Mouse (Mus musculus): ENCODE results near the gene Xlr5c. TPM values are rescaled to one million over a fixed set of nuclear protein-coding genes. Genes with fewer than 3 reads are reported as not detected.
A peak's percentile ranks its signal among the peaks of the same experiment; 100 is the strongest.
"Not testable (repeated sequence)": the region's sequence is repeated elsewhere in the genome, so short reads cannot be mapped to it uniquely, and the experiment has no call there.

Gene Xlr5c
- polyA plus RNA-seq (2015; fragmentation: Nextera tagmentation; extraction: Ambion mirVana), result 0.54 and 0.59 TPM in 2 replicates

DNA sequence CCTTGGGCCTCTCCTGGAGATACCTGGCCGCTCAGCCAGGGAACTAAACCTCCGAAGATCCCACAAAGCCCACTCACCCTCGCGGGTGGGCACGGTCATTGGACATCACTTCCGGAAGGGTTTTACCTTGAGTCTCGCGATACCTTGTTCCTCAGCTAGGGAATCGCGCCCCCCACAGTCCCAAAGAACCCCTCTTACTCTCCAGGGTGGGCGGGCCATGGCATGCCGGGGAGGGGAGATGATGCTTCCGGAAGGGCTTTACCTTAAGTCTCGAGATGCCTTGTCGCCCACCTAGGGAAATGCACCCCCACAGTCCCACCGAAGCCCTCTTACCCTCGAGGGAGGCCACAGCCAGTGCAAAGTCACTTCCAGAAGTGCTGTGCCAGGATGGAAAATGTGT lies at the start of gene Xlr5c, which contains the start of gene Xlr5a:
Xlr5c (minus strand) TSS at position 101 of the 400 bp plus-strand sequence.
Xlr5a (minus strand) TSS at position 101 of the 400 bp plus-strand sequence.
- WGBS, result 91% methylated on average over 12 of the region's 17 CpGs
- ATAC-seq; H3K4me1 ChIP-seq (replicated peaks; ENCODE audit: control insufficient read depth, insufficient read depth, low read length); H3K4me2 ChIP-seq (replicated peaks; ENCODE audit: low read depth); H3K9me3 ChIP-seq (ENCODE audit: control insufficient read depth); H3K9ac ChIP-seq (ENCODE audit: low read depth, low read length); H3K27me3 ChIP-seq (replicated peaks; ENCODE audit: control insufficient read depth, insufficient read depth, low read length); H3K27ac ChIP-seq (ENCODE audit: low read depth, low read length); H3K4me3 ChIP-seq (ENCODE audit: low read depth, low read length); H3K36me3 ChIP-seq (ENCODE audit: control insufficient read depth, insufficient read depth): not testable (repeated sequence)

DNA sequence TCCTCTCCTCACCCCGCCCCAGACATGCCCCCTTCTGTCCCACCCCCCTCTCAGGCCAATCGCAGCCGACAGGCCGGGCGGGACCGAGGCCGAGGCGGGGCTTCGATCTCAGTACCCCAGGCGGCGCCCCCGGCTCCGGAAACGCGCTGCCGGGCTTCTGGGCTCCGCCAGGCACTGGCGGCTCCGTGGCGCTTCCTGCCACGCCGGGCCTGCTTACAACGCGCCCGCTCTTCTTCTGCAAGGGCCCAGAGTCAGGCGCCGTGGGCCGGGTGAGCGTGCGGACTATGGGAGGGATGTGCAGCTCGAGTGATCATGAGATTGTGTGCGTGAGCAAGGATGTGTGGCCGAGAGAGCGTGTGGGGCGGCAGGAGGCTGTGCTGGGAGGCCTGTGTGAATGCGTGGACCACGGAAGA lies 49.7 kb upstream of the Xlr5c start, which contains the start of gene Zfp275:
Zfp275 (plus strand) TSS at position 139 of the 413 bp plus-strand sequence.
- Histone ChIP-seq H3K4me1 (replicated peaks; ENCODE audit: control insufficient read depth, insufficient read depth, low read length) (no peaks in the 10 kb centered on the region), H3K9me3 (ENCODE audit: control insufficient read depth) (no peaks in the 10 kb centered on the region), H3K4me3 (ENCODE audit: low read depth, low read length) (peak within 1 kb of the TSS; percentile 51), H3K27ac (ENCODE audit: low read depth, low read length) (no peak within 1 kb of the TSS), H3K9ac (ENCODE audit: low read depth, low read length) (peak within 1 kb of the TSS; percentile 46), H3K36me3 (ENCODE audit: control insufficient read depth, insufficient read depth) (no peaks in the 10 kb centered on the region), H3K27me3 (replicated peaks; ENCODE audit: control insufficient read depth, insufficient read depth, low read length) (no peaks in the 10 kb centered on the region), H3K4me2 (replicated peaks; ENCODE audit: low read depth) (peak within 1 kb of the TSS; percentile 63)
- 13% methylated on average over 37 of the region's 37 CpGs for WGBS
- ATAC-seq, result peak; percentile 59
- TF ChIP-seq CTCF (IDR thresholded peaks at IDR 0.05; ENCODE audit: low read depth), result no peak

DNA sequence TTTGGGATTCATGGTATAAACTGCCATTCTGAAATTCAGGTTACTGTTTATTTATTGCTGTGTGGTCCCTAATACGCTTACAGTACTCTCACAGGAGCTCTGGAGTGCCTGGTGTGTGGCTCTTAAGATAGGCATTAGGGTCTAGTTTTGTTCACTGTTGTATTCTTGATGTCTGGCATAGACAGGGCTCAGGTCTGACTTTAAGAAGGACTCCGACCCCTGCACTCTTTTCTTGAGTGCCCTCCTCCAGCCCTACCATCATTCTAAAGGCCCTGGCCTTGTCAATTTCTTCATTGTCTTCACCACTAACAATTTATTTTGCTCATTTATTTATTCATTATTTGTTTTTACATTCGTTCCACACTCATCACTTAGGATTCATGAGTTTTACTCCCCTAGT lies 49.3 kb upstream of the Xlr5c start:
- WGBS, result 33% methylated on average over 3 of the region's 3 CpGs
- no peaks in the 10 kb centered on the region for H3K4me1 ChIP-seq (replicated peaks; ENCODE audit: control insufficient read depth, insufficient read depth, low read length)
- no peak for TF ChIP-seq CTCF (IDR thresholded peaks at IDR 0.05; ENCODE audit: low read depth)
- no peak overlapping the region for H3K27ac ChIP-seq (ENCODE audit: low read depth, low read length)
- H3K36me3 ChIP-seq (ENCODE audit: control insufficient read depth, insufficient read depth), result no peaks in the 10 kb centered on the region
- peak overlapping the region; percentile 51 for H3K4me3 ChIP-seq (ENCODE audit: low read depth, low read length)
- no peaks in the 10 kb centered on the region for H3K9me3 ChIP-seq (ENCODE audit: control insufficient read depth)
- ATAC-seq, result no peak
- H3K4me2 ChIP-seq (replicated peaks; ENCODE audit: low read depth), result peak overlapping the region; percentile 63
- H3K27me3 ChIP-seq (replicated peaks; ENCODE audit: control insufficient read depth, insufficient read depth, low read length), result no peaks in the 10 kb centered on the region
- no peak overlapping the region for H3K9ac ChIP-seq (ENCODE audit: low read depth, low read length)

DNA sequence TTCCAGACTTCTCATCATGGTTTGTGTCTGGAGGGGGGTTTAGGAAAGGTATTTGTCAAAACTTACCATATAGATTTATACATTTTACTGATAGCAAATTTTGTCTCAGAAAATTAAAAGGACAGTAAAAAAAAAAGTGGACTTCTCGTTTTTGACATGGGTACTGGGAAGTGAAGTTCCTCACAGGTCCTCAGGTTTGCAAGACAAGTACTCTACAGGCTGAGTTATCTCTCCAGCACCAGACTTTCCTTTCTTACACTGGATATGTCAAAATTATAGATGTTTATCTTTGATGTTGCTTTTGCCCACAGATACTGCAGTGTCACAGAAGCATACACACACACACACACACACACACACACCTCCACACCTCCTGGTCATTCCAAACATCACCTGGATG lies 48.7 kb upstream of the Xlr5c start:
- Histone ChIP-seq H3K27ac (ENCODE audit: low read depth, low read length) (no peak overlapping the region), H3K9ac (ENCODE audit: low read depth, low read length) (no peak overlapping the region), H3K4me3 (ENCODE audit: low read depth, low read length) (no peak overlapping the region), H3K27me3 (replicated peaks; ENCODE audit: control insufficient read depth, insufficient read depth, low read length) (no peaks in the 10 kb centered on the region), H3K4me1 (replicated peaks; ENCODE audit: control insufficient read depth, insufficient read depth, low read length) (no peaks in the 10 kb centered on the region), H3K36me3 (ENCODE audit: control insufficient read depth, insufficient read depth) (no peaks in the 10 kb centered on the region), H3K4me2 (replicated peaks; ENCODE audit: low read depth) (no peak overlapping the region), H3K9me3 (ENCODE audit: control insufficient read depth) (no peaks in the 10 kb centered on the region)
- TF ChIP-seq CTCF (IDR thresholded peaks at IDR 0.05; ENCODE audit: low read depth), result no peak
- 59% methylated on average over 1 of the region's 1 CpGs for WGBS
- no peak for ATAC-seq

DNA sequence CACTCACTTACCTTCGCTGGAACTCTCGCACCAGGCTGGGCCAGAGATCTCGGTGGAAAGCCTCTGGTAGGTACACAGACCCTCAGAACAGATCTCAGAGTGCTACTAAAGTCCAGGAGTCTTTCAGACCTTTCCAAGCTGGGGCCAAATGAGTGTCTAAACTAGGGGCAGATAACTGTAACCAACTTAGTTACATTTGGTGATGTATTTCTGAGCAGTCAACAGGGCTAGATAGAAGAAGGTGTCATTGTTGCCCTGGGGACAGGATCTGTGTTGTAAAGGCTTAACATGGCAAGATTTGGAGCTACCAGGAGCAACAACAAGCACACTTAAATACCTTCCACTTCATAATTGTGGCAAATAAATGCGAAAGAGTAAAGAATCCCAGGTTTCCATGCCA lies 44.0 kb upstream of the Xlr5c start, which contains the start of gene Gm45015:
Gm45015 (minus strand) TSS at position 101 of the 400 bp plus-strand sequence.
- Histone ChIP-seq H3K36me3 (ENCODE audit: control insufficient read depth, insufficient read depth) (no peaks in the 10 kb centered on the region), H3K27ac (ENCODE audit: low read depth, low read length) (no peak within 1 kb of the TSS), H3K4me1 (replicated peaks; ENCODE audit: control insufficient read depth, insufficient read depth, low read length) (no peaks in the 10 kb centered on the region), H3K9ac (ENCODE audit: low read depth, low read length) (no peak within 1 kb of the TSS), H3K4me2 (replicated peaks; ENCODE audit: low read depth) (no peak within 1 kb of the TSS), H3K9me3 (ENCODE audit: control insufficient read depth) (no peaks in the 10 kb centered on the region), H3K27me3 (replicated peaks; ENCODE audit: control insufficient read depth, insufficient read depth, low read length) (no peaks in the 10 kb centered on the region), H3K4me3 (ENCODE audit: low read depth, low read length) (no peak within 1 kb of the TSS)
- no peak for ATAC-seq
- WGBS, result 83% methylated on average over 4 of the region's 4 CpGs
- TF ChIP-seq CTCF (IDR thresholded peaks at IDR 0.05; ENCODE audit: low read depth), result no peak

DNA sequence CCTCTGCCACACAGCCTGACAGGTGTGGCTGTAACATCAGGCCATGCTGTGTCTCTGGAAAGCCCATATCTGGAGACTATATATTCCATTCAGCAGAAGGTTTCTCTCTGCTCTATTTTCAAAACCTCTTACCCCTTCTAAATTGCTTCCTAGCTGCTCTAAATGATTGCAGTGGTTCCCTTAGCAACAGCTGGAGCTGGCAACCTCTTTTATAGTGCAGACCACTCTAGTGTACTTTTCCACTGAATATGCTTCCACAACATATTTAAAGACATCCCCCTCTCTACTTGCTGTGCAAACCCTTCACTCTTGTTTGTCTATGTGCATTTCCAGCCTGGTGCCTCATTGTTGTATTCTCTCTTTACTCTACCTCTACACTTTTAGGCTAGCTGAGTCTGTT lies 40.8 kb upstream of the Xlr5c start:
- no peak for ATAC-seq
- H3K9me3 ChIP-seq (ENCODE audit: control insufficient read depth), result no peaks in the 10 kb centered on the region
- no peak overlapping the region for H3K4me3 ChIP-seq (ENCODE audit: low read depth, low read length)
- H3K4me2 ChIP-seq (replicated peaks; ENCODE audit: low read depth), result no peak overlapping the region
- no peak for TF ChIP-seq CTCF (IDR thresholded peaks at IDR 0.05; ENCODE audit: low read depth)
- no peak overlapping the region for H3K9ac ChIP-seq (ENCODE audit: low read depth, low read length)
- no peak overlapping the region for H3K27ac ChIP-seq (ENCODE audit: low read depth, low read length)
- no peaks in the 10 kb centered on the region for H3K4me1 ChIP-seq (replicated peaks; ENCODE audit: control insufficient read depth, insufficient read depth, low read length)
- no peaks in the 10 kb centered on the region for H3K36me3 ChIP-seq (ENCODE audit: control insufficient read depth, insufficient read depth)
- no peaks in the 10 kb centered on the region for H3K27me3 ChIP-seq (replicated peaks; ENCODE audit: control insufficient read depth, insufficient read depth, low read length)

DNA sequence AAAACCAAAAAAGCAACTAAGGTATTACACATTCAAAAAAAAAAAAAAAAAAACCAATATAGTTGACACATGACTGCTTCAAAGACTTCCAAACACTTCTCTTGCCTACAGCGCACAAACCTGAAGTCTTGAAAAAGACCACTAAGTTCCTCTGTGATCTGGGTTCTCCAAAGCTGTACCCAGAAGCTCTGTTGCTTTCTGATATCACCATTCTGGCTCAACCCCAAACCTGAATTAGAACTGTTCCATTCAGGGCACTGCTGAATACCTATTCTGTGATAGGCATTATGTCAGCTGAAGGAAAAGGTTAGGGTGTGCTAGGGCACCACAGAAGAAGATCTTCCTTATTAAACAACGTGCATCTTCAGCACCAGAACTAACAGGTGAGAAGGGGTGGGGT lies 34.4 kb upstream of the Xlr5c start:
- no peak for TF ChIP-seq CTCF (IDR thresholded peaks at IDR 0.05; ENCODE audit: low read depth)
- Histone ChIP-seq H3K36me3 (ENCODE audit: control insufficient read depth, insufficient read depth) (no peaks in the 10 kb centered on the region), H3K27me3 (replicated peaks; ENCODE audit: control insufficient read depth, insufficient read depth, low read length) (no peaks in the 10 kb centered on the region), H3K27ac (ENCODE audit: low read depth, low read length) (no peak overlapping the region), H3K4me3 (ENCODE audit: low read depth, low read length) (no peak overlapping the region), H3K9me3 (ENCODE audit: control insufficient read depth) (no peaks in the 10 kb centered on the region), H3K4me1 (replicated peaks; ENCODE audit: control insufficient read depth, insufficient read depth, low read length) (no peaks in the 10 kb centered on the region), H3K4me2 (replicated peaks; ENCODE audit: low read depth) (no peak overlapping the region), H3K9ac (ENCODE audit: low read depth, low read length) (no peak overlapping the region)
- no peak for ATAC-seq
- WGBS, result 78% methylated on average over 2 of the region's 2 CpGs
